Mouse (Mus musculus) G1E-ER4 (cell line): ENCODE results near the gene Slc37a1. TPM values are rescaled to one million over a fixed set of nuclear protein-coding genes. Genes with fewer than 3 reads are reported as not detected.

ENCODE experiments used
- GATA1 ChIP-seq: IDR thresholded peaks from one replicate; pipeline ENCODE4 v1.8.0; 2012; ENCODE audit warnings: low read length, inconsistent platforms
- polyA plus RNA-seq: library from polyadenylated mRNA; stranded (reverse); fragments of >175 nt; gene quantifications from 2 replicates; pipeline ENCODE4 v1.2.3, GENCODE M21; 2012

Slc37a1 gene
- polyA plus RNA-seq, 1 experiment, result not detected

GRCm38 (mm10) chr17:31384968-31385627 is 98.5 kb downstream of the Slc37a1 start:
- TF ChIP-seq GATA1, result no peak

DNA sequence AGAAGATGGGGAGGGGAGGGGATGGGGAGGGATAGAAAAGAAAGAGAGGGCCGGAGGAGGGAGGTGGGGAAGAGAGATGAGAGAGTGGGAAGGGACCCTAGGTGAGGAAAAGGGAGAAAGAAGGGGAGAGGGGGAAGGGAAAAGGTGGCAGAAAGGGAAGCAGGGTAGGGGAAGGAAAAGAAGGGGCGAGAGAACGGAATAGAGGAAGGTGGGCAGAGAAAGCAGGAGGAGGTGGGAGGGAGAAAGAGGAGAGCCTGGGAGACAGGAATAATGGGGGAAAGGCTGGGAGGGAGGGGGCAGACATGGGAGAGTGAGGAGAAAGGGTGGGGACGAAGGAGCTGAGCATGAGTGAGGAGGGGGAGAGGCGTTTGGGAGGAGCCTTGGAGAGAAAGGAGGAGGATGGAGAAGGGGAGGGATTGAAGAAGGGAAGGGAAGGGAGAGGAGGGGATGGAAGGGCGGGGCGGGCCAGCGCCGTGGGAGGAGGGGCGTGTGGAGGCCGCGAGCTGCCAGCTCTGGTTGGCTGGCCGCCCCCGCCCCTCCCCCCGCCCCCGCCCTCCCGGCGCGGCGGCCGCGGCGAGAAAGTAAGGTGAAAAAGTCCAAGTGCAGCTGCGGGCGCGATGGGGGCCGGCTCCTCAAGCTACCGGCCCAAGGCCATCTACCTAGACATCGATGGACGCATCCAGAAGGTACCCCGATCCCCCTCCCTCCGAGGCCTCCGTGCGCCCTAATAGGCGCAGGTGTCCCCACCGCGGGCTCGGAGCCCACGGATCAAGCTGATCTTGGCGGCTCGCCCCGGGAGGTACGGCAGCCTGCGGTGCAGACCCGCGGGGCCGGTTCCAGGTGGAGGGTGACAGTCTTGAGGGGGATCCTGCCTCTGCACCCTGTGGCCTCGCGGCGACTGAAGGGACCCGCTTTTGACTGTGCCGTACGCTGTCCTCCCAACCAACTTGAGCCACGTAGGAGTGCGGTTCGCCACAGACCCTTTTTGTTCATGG is 99.4 kb downstream of the Slc37a1 start, which contains the start of gene Pde9a:
TSS of gene Pde9a (plus strand) at position 540 of the 995 bp plus-strand sequence.
- no peak for TF ChIP-seq GATA1

DNA sequence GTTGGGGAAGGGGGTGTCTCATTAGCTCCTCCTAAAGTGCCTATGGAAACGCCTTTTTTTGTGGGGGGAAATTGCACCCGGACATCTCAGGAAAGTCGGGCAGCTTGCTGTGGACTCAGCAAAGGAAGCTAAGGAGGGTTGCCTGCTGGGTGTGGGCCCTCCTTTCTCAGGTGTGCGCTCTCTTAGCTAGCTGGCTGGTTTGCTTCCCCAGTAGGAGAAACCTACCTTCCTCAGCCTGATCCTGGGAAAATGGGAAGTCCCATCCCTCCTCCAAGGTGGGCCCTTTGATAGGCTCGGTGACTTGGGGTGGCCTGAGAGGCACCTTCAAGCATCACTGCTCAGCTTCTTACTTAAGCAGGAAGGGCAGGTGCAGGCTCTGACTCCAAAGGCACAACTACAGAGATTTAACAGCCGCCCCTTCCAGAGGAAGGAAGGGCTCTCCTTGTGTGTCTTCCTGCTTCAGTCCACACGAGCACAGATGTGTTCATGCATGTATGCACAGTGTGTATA is 100.2 kb downstream of the Slc37a1 start:
- TF ChIP-seq GATA1, result no peak

GRCm38 (mm10) chr17:31389432-31390050 is 102.9 kb downstream of the Slc37a1 start:
- TF ChIP-seq GATA1, result no peak

GRCm38 (mm10) chr17:31391462-31391861 is 104.9 kb downstream of the Slc37a1 start:
- no peak for TF ChIP-seq GATA1

DNA sequence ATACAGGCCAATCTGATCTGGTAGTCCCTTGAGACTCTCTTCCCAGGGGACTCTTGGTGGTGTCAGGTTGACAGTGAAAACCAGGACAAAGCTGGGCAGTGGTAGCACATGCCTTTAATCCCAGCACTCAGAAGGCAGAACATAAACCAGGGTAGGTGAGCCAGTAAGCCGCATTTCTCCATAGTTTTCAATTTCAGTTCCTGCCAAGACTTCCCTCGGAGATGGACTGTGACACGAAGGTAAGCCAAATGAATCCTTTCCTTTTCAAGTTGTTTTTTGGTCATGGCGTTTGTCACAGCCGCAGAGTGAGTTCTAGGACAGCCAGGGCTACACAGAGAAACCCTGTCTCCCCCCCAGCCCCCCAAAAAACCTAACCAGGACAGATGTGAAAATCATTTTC is 105.4 kb downstream of the Slc37a1 start:
- no peak for TF ChIP-seq GATA1

GRCm38 (mm10) chr17:31393811-31394210 is 107.2 kb downstream of the Slc37a1 start:
- TF ChIP-seq GATA1, result no peak

- TF ChIP-seq GATA1, result no peak
Observed at GRCm38 (mm10) chr17:31400294-31400693, 113.7 kb downstream of the Slc37a1 start.

Other genes starting within 250 kb of the Slc37a1 start
- not detected in 2 replicates for gene Abcg1, start 229.1 kb upstream of the Slc37a1 start, polyA plus RNA-seq
- not detected in 2 replicates for gene Tff3, start 157.1 kb upstream of the Slc37a1 start, polyA plus RNA-seq
- gene Tff2, start 142.5 kb upstream of the Slc37a1 start, polyA plus RNA-seq, result not detected in 2 replicates
- not detected in 2 replicates for gene Tff1, start 121.5 kb upstream of the Slc37a1 start, polyA plus RNA-seq
- gene Tmprss3, start 87.8 kb upstream of the Slc37a1 start, polyA plus RNA-seq, result not detected in 2 replicates
- not detected in 2 replicates for gene Ubash3a, start 78.9 kb upstream of the Slc37a1 start, polyA plus RNA-seq
- gene Rsph1, start 9.4 kb upstream of the Slc37a1 start, polyA plus RNA-seq, result not detected in 2 replicates
- not detected in 2 replicates for gene Pde9a, start 99.4 kb downstream of the Slc37a1 start, polyA plus RNA-seq
- 44.1 and 56.1 TPM in 2 replicates for gene Wdr4, start 233.2 kb downstream of the Slc37a1 start, polyA plus RNA-seq
- gene Ndufv3, start 233.3 kb downstream of the Slc37a1 start, polyA plus RNA-seq, result 321 and 649 TPM in 2 replicates